Mouse (Mus musculus) E14TG2a.4 (cell line): ENCODE data around the gene Bag1.

ENCODE experiments used
- CTCF ChIP-seq: conservative IDR thresholded peaks from 2 replicates; pipeline ENCODE4 v1.5.1; 2014; ENCODE audit warnings: low read length
- POU5F1 ChIP-seq: IDR thresholded peaks from 2 replicates; pipeline ENCODE4 v1.6.1; 2014; ENCODE audit warnings: low read length, borderline replicate concordance

DNA sequence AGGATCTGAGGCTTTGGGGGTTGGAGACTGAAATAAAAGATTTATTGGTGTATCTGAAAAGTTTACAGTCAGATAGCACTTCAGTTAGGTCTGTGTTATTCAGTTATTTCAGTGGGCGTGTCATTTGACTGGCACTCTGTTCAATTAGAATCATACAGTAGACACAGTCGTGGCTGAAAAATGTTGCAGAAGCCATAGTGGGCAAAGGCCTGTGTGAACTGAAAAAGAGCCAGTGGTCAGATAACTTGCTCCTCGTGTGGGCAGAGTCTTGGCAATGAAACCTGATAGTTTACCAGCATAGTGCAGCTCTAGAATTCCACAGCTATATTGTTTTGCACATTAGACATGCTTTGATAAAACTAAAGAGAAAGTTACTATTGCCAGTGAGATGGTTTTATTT lies 34.4 kb upstream of the Bag1 start:
- TF ChIP-seq CTCF (no peak), POU5F1 (no peak)
